ENCODE assay signal across 8 mouse cellular contexts in genomic region chr10:18469279-18470135, GRCm38 (mm10).
DNase-seq lines count a peak whose midpoint lies in the region; ATAC-seq and TF ChIP-seq lines count a peak whose summit lies in the region.

No protein-coding gene starts in this region.

- H3K27me3 ChIP-seq in forebrain, embryonic 13.5 days, result peaks cover 44% of the 10 kb centered on the region
- no peaks in the 10 kb centered on the region for H3K27me3 ChIP-seq in kidney, adult 2 months (replicated peaks; ENCODE audit: control insufficient read depth, insufficient read depth, low read length)
- no peaks in the 10 kb centered on the region for H3K27me3 ChIP-seq in lung, embryonic 15.5 days
- H3K27me3 ChIP-seq in stomach, embryonic 14.5 days (ENCODE audit: control insufficient read depth, insufficient read depth, low read length), result no peaks in the 10 kb centered on the region

- peak; percentile 86 for ATAC-seq in forebrain, embryonic 13.5 days
- ATAC-seq in lung, embryonic 15.5 days (ENCODE audit: borderline replicate concordance, extremely low read depth, low FRiP score, low TSS enrichment), result peak; percentile 27; the same call in 1 of the 2 replicates
- ATAC-seq in stomach, embryonic 14.5 days (ENCODE audit: insufficient number of reproducible peaks, insufficient read depth, low FRiP score, low read depth), result peak; percentile 77

- H3K36me3 ChIP-seq in forebrain, embryonic 13.5 days (ENCODE audit: poor library complexity, severe bottlenecking), result peaks cover 7% of the 10 kb centered on the region; the same call in 1 of the 2 replicates
- no peaks in the 10 kb centered on the region for H3K36me3 ChIP-seq in kidney, adult 2 months (ENCODE audit: control insufficient read depth, insufficient read depth, low read length)
- no peaks in the 10 kb centered on the region for H3K36me3 ChIP-seq in lung, embryonic 15.5 days
- H3K36me3 ChIP-seq in stomach, embryonic 14.5 days (ENCODE audit: control insufficient read depth, insufficient read depth, low read length), result no peaks in the 10 kb centered on the region

- H3K4me2 ChIP-seq in forebrain, embryonic 13.5 days, result peak overlapping the region; percentile 61
- peak overlapping the region; percentile 43 for H3K4me2 ChIP-seq in lung, embryonic 15.5 days
- H3K4me2 ChIP-seq in stomach, embryonic 14.5 days (replicated peaks; ENCODE audit: low read depth, low read length), result peak overlapping the region; percentile 43

- TF ChIP-seq POLR2A in kidney, adult 2 months (IDR thresholded peaks at IDR 0.05; ENCODE audit: low read depth, low read length), result no peak

- peak overlapping the region; percentile 41; the same call in 1 of the 2 replicates for H3K9ac ChIP-seq in forebrain, embryonic 13.5 days
- no peak overlapping the region for H3K9ac ChIP-seq in lung, embryonic 15.5 days
- H3K9ac ChIP-seq in stomach, embryonic 14.5 days (replicated peaks; ENCODE audit: low read depth, low read length), result no peak overlapping the region

- WGBS in forebrain, embryonic 13.5 days, result 1% methylated on average over 17 of the region's 17 CpGs
- 9% methylated on average over 17 of the region's 17 CpGs for WGBS in kidney, adult 2 months
- WGBS in lung, embryonic 15.5 days, result 2% methylated on average over 17 of the region's 17 CpGs
- 4% methylated on average over 17 of the region's 17 CpGs for WGBS in stomach, embryonic 14.5 days

- H3K27ac ChIP-seq in forebrain, embryonic 13.5 days, result peak overlapping the region; percentile 70
- no peak overlapping the region for H3K27ac ChIP-seq in kidney, adult 2 months (ENCODE audit: insufficient read depth, low read depth, low read length)
- no peak overlapping the region for H3K27ac ChIP-seq in lung, embryonic 15.5 days
- peak overlapping the region; percentile 6; the same call in 1 of the 2 replicates for H3K27ac ChIP-seq in stomach, embryonic 14.5 days (ENCODE audit: low read length)

- no peaks in the 10 kb centered on the region for H3K9me3 ChIP-seq in forebrain, embryonic 13.5 days (replicated peaks)
- no peaks in the 10 kb centered on the region for H3K9me3 ChIP-seq in lung, embryonic 15.5 days
- H3K9me3 ChIP-seq in stomach, embryonic 14.5 days (ENCODE audit: control insufficient read depth, low read depth, low read length), result no peaks in the 10 kb centered on the region

- peak; percentile 28 for DNase-seq in adrenal gland, postnatal 14 days
- no peak for DNase-seq in adrenal gland, postnatal 4 days (ENCODE audit: low spot score in 2 of 2)
- peak; percentile 79 for DNase-seq in ES-CJ7 (ENCODE audit: low read depth, low spot score)
- peak; percentile 78 for DNase-seq in kidney, adult 2 months
- no peak for DNase-seq in cerebellum, postnatal 36 days

- peak overlapping the region; percentile 24 for H3K4me3 ChIP-seq in forebrain, embryonic 13.5 days
- no peak overlapping the region for H3K4me3 ChIP-seq in kidney, adult 2 months (ENCODE audit: insufficient read depth, low read depth, low read length)
- H3K4me3 ChIP-seq in lung, embryonic 15.5 days, result peak overlapping the region; percentile 19; the same call in 1 of the 2 replicates
- peak overlapping the region; percentile 6; the same call in 1 of the 2 replicates for H3K4me3 ChIP-seq in stomach, embryonic 14.5 days (ENCODE audit: low read depth, low read length)

- no peak for TF ChIP-seq CTCF in kidney, adult 2 months (conservative IDR thresholded peaks at IDR 0.05; ENCODE audit: insufficient read depth, insufficient read length, low read depth, low read length)

- peaks cover 38% of the 10 kb centered on the region for H3K4me1 ChIP-seq in forebrain, embryonic 13.5 days
- 0 out of 2 replicates have a peak, but pooled peaks cover 2% of the 10 kb centered on the region for H3K4me1 ChIP-seq in kidney, adult 2 months (ENCODE audit: control insufficient read depth, insufficient read depth, low read length)
- peaks cover 8% of the 10 kb centered on the region for H3K4me1 ChIP-seq in lung, embryonic 15.5 days
- peaks cover 11% of the 10 kb centered on the region for H3K4me1 ChIP-seq in stomach, embryonic 14.5 days (ENCODE audit: control insufficient read depth, insufficient read depth, low read length)

Comparison
In these comparisons a context has a peak if more than half of its experiments do, and no peak if none do; other contexts are left out.
1. DNase-seq: peak in adrenal gland, postnatal 14 days (single experiment), ES-CJ7 (single experiment) and kidney, adult 2 months (single experiment); none in adrenal gland, postnatal 4 days (0 of 2) and cerebellum, postnatal 36 days (0 of 2).
2. ATAC-seq: peak in every context shown above with its lines; median percentile 86 in forebrain, embryonic 13.5 days; 77 in stomach, embryonic 14.5 days; 27 in lung, embryonic 15.5 days.
3. H3K27ac ChIP-seq: peak in forebrain, embryonic 13.5 days (single experiment) and stomach, embryonic 14.5 days (single experiment); none in kidney, adult 2 months (single experiment) and lung, embryonic 15.5 days (single experiment).
4. Peak in every context shown above with its lines, with median percentiles within 50 percentile points of each other: H3K4me2 ChIP-seq.